Mouse (Mus musculus) liver, embryonic 16.5 days (tissue): ENCODE measurements around the gene Zbtb6. TPM values are rescaled to one million over a fixed set of nuclear protein-coding genes. Genes with fewer than 3 reads are reported as not detected.

Experiments used
- ATAC-seq: fragments of 200-750 bp; cut with Nextera tagmentation; 2 replicates; pipeline ENCODE4 v1.8.0; 2017; ENCODE audit warnings: low read depth, mild to moderate bottlenecking, moderate number of reproducible peaks, moderate library complexity
- H3K27ac ChIP-seq: fragments of 300-500 bp; sonication (generic); 2 replicates; pipeline ENCODE4 v1.5.1; 2014; ENCODE audit warnings: mild to moderate bottlenecking, low read length
- H3K27me3 ChIP-seq: fragments of 300-500 bp; sonication (generic); 2 replicates; pipeline ENCODE4 v1.6.1; 2014; ENCODE audit warnings: low read depth, low read length, mixed read lengths; ENCODE audit not compliant: control insufficient read depth, insufficient read depth
- H3K36me3 ChIP-seq: fragments of 300-500 bp; sonication (generic); 2 replicates; pipeline ENCODE4 v1.6.1; 2014; ENCODE audit warnings: mild to moderate bottlenecking; ENCODE audit not compliant: control insufficient read depth, insufficient read depth
- H3K4me1 ChIP-seq: fragments of 300-500 bp; sonication (generic); 2 replicates; pipeline ENCODE4 v1.6.1; 2014; ENCODE audit warnings: low read depth, low read length, mixed read lengths; ENCODE audit not compliant: control insufficient read depth
- H3K4me2 ChIP-seq: fragments of 300-500 bp; sonication (generic); 2 replicates; pipeline ENCODE4 v1.6.1; 2014; ENCODE audit warnings: low read depth, low read length, mixed read lengths
- H3K4me3 ChIP-seq: fragments of 300-500 bp; sonication (generic); 2 replicates; pipeline ENCODE4 v1.5.1; 2014; ENCODE audit warnings: low read depth, mild to moderate bottlenecking, low read length
- H3K9ac ChIP-seq: fragments of 300-500 bp; sonication (generic); 2 replicates; pipeline ENCODE4 v1.6.1; 2014; ENCODE audit warnings: low read depth, low read length
- H3K9me3 ChIP-seq: fragments of 300-500 bp; sonication (generic); replicated peaks from 2 replicates; pipeline ENCODE4 v1.6.1; 2016; ENCODE audit warnings: low read length; ENCODE audit not compliant: control insufficient read depth
- WGBS: fragments of 180-500 bp; shearing (Covaris S2); extraction: QIAGEN DNeasy Blood & Tissue Kit; methylation state at CpG from one replicate; pipeline ENCODE4 v1.1.7; 2014; ENCODE audit not compliant: insufficient replicate concordance; 5-methylcytosine and 5-hydroxymethylcytosine counted together
- polyA plus RNA-seq: library from polyadenylated mRNA; unstranded; fragments of >200 nt; fragmentation: Nextera tagmentation; extraction: Ambion mirVana; gene quantifications from 2 replicates; pipeline ENCODE4 v1.2.1, GENCODE M21; 2015

Zbtb6 gene
- polyA plus RNA-seq = 2.9 and 3.1 TPM in 2 replicates

DNA sequence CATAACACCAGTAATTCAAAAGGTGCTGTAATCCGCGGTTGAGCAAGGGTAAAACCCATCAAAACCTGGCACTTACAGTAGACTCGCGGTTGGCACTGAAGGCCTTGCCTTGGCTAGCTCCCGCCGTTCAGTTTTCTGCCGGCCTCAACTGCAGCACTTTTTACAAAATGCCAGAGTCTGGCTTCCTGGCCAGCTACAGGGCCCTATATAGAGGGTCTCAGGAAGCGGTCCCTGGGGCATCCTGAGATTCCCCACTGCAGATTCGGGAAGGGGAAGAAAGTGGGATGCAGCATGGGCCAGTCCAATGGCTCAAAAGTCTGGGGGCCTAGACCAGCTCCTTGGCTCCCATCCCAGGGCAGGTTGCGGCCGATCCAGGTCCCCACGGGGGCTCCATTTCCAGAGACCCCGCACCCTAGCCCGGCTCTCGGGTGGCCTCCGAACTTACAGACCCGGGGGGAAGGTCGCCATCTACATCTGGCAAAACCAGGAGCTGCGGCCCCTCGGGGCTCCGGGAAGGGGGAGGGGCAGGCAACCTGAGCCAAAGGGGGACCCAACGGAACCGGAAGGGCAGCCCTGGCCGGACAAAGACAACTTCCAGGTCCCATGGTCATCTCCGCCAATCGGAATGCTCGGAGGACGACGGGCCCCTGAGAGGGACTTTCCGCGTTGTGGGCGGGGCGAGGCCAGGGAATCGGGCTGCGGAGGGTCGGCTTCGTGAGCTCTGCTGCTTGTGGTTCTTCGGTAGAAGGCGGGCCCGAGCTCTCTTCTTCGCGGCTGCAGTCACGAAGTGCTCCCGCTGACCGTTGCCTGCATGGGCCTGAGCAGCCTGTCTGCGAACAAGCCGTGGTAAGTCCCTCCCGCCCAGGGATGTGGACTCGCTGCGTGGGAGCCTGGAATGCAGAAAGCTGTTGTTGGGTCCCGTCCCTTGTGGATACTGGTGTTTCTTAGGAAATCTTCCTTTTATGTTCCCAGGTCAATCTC lies at the start of gene Zbtb6, which contains the start of the genes Zbtb26 and Rabgap1:
TSS of gene Zbtb6 (minus strand) at position 561 of the 981 bp plus-strand sequence.
TSS of gene Zbtb26 (minus strand) at position 525 of the 981 bp plus-strand sequence.
TSS of gene Rabgap1 (plus strand) at position 669 of the 981 bp plus-strand sequence.
- ATAC-seq = peak; percentile 99
- no peaks in the 10 kb centered on the region for H3K36me3 ChIP-seq

DNA sequence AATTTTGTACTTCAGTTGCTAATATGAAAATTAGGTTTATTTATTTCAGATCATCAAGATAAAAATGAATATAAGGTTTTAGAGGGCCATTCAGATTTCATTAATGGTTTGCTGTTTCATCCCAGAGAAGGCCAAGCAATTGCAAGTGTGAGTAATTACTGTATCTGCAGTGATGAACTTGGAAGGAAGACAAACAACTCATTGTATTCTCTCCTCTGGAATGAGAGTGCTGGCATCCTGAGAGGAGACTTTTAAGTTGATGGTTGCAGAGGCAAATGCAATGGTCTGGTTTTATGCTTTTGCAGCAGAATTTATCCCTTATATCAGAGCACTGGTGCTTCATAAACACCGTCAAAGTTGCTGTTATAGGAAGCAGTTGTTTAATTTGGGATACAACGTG lies 46.0 kb upstream of the Zbtb6 start:
- WGBS = 85% methylated on average over 2 of the region's 2 CpGs
- H3K27me3 ChIP-seq = no peaks in the 10 kb centered on the region
- peaks cover 6% of the 10 kb centered on the region for H3K4me1 ChIP-seq
- no peak overlapping the region for H3K9ac ChIP-seq
- no peaks in the 10 kb centered on the region; the same call in 1 of the 2 replicates for H3K36me3 ChIP-seq
- H3K9me3 ChIP-seq = no peaks in the 10 kb centered on the region
- H3K4me2 ChIP-seq = no peak overlapping the region
- H3K27ac ChIP-seq = no peak overlapping the region
- no peak overlapping the region for H3K4me3 ChIP-seq
- no peak for ATAC-seq

More for the DNA sequence above, at the start of gene Zbtb6, which contains the start of the genes Zbtb26 and Rabgap1:
- Histone ChIP-seq H3K9ac (peak within 1 kb of the TSS; percentile 87), H3K9me3 (no peaks in the 10 kb centered on the region), H3K27ac (peak within 1 kb of the TSS; percentile 87), H3K4me3 (peak within 1 kb of the TSS; percentile 87), H3K27me3 (no peaks in the 10 kb centered on the region), H3K4me1 (peaks cover 12% of the 10 kb centered on the region), H3K4me2 (peak within 1 kb of the TSS; percentile 80)
- under 1% methylated on average over 51 of the region's 51 CpGs for WGBS

DNA sequence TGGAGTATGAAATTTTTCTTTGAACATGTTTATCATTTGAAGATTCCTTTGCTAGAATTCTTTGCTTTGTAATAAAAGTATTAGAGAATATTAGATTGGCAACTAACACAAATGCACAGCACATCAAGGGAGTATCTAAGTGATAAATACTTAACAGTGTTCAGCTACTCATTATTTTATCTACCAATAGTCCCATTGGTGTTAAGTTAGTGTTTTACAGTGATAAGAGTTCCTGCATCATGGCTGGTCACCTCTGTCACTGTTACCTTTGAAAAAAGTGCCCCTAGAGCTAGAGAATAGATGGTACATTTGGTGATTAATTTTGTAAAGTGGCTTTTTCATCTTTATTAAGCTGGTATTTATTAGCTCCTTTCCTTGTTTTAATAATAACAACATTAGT lies 43.4 kb upstream of the Zbtb6 start:
- H3K27ac ChIP-seq = no peak overlapping the region

DNA sequence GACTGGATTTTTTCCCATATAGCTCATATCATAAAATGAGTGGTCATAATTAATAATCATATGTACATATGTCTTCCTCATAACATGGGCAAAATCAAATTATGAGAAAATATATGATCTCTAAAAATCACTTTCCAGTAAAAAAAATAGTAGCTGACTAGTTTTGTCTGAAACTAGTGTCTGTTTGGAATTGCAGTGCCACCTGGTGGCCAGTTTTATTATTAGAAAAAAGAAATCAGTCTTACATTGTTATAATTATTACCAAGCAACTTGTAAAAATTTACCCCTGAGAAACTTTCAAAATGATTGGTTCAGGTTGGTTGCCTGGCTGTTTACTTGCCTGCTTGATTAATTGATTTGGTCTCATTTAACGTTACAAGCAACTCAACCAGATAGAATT lies 42.4 kb upstream of the Zbtb6 start:
- ATAC-seq = no peak
- H3K4me1 ChIP-seq = peaks cover 6% of the 10 kb centered on the region
- no peaks in the 10 kb centered on the region; the same call in 1 of the 2 replicates for H3K36me3 ChIP-seq

More for the DNA sequence above, 43.4 kb upstream of the Zbtb6 start:
- Histone ChIP-seq H3K4me3 (no peak overlapping the region), H3K27me3 (no peaks in the 10 kb centered on the region), H3K4me2 (no peak overlapping the region), H3K9ac (no peak overlapping the region), H3K4me1 (peaks cover 6% of the 10 kb centered on the region), H3K9me3 (no peaks in the 10 kb centered on the region), H3K36me3 (no peaks in the 10 kb centered on the region; the same call in 1 of the 2 replicates)
- peak; percentile 82 for ATAC-seq

DNA sequence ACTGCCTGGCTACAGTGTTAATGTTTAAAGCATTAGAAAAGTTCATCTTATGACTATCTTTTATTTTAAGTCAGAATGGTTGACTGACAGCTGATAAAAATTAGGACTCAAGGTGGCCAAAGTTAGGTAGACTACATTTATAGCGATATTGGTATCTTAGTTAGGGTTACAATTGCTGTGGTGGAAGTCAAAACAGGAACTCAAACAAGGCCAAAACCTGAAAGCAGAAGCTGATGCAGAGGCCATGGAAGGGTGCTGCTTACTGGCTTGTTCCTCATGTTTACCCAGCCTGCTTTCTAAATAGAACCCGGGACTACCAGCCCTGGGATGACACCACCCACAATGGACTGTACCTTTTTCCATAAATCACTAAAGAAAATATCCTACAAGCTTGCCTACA lies 41.2 kb upstream of the Zbtb6 start:
- H3K9me3 ChIP-seq = no peaks in the 10 kb centered on the region
- 49% methylated on average over 2 of the region's 2 CpGs for WGBS
- peaks cover 6% of the 10 kb centered on the region for H3K4me1 ChIP-seq
- H3K27ac ChIP-seq = no peak overlapping the region
- H3K27me3 ChIP-seq = no peaks in the 10 kb centered on the region
- H3K9ac ChIP-seq = no peak overlapping the region
- no peak for ATAC-seq
- no peak overlapping the region for H3K4me2 ChIP-seq
- no peaks in the 10 kb centered on the region; the same call in 1 of the 2 replicates for H3K36me3 ChIP-seq
- H3K4me3 ChIP-seq = no peak overlapping the region

More for the DNA sequence above, 42.4 kb upstream of the Zbtb6 start:
- H3K4me3 ChIP-seq = no peak overlapping the region
- no peaks in the 10 kb centered on the region for H3K9me3 ChIP-seq
- H3K27me3 ChIP-seq = no peaks in the 10 kb centered on the region
- no peak overlapping the region for H3K9ac ChIP-seq
- 78% methylated on average over 1 of the region's 1 CpGs for WGBS
- H3K27ac ChIP-seq = no peak overlapping the region
- H3K4me2 ChIP-seq = no peak overlapping the region

DNA sequence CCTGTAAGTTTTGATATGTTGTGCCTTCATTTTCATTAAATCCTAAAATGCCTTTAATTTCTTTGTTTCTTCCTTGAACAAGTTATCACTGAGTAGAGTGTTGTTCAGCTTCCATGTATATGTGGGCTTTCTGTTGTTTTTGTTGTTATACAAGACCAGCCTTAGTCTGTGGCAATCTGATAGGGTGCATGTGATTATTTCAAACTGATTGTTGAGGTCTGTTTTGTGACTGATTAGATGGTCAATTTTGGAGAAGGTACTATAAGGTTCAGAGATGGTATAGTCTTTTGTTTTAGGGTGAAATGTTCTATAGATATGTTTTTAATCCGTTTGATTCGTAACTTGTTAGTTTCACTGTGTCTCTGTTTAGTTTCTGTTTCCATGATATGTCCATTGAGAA lies 37.1 kb upstream of the Zbtb6 start:
- Histone ChIP-seq H3K27me3 (no peaks in the 10 kb centered on the region), H3K36me3 (peaks cover 6% of the 10 kb centered on the region; the same call in 1 of the 2 replicates), H3K9me3 (no peaks in the 10 kb centered on the region), H3K9ac (no peak overlapping the region), H3K4me2 (0 out of 2 replicates have a peak overlapping the region, but pooled peaks have one; percentile 22), H3K4me1 (no peaks in the 10 kb centered on the region), H3K4me3 (no peak overlapping the region), H3K27ac (no peak overlapping the region)
- 51% methylated on average over 2 of the region's 2 CpGs for WGBS
- ATAC-seq = peak; percentile 59

DNA sequence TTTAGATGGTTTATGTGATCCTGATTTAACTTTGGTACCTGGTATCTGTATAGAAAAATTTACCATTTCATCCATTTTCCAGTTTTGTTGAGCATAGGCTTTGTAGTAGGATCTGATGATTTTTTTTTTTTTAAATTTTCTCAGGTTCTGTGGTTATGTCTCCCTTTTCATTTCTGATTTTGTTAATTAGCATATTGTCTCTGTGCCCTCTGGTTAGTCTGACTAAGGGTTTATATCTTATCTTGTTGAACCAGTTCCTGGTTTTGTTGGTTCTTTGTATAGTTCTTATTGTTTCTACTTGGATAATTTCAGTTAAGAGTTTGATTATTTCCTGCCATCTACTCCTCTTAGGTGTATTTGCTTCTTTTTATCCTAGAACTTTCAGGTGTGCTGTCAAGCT lies 36.6 kb upstream of the Zbtb6 start:
- ATAC-seq = no peak
- no peak overlapping the region for H3K9ac ChIP-seq

DNA sequence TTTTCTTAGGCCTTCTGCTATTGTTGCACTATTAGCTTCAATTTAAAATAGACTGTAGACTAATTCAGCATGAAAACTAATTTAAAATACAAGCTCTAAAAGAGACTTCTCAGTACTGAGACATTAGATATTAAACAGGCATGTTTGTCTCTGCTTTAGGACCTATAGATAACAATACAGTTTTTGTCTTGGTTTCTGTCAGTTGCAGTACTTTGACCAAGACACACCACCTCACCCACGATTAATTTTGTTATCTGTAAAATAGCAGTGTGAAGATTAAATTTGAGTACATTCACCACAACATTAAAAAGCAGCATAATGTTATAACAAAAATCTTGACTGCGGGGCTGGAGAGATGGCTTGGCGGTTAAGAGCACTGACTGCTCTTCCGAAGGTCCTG lies 23.3 kb upstream of the Zbtb6 start:
- 62% methylated on average over 4 of the region's 4 CpGs for WGBS
- peaks cover 7% of the 10 kb centered on the region for H3K36me3 ChIP-seq
- H3K9me3 ChIP-seq = no peaks in the 10 kb centered on the region
- ATAC-seq = no peak
- H3K27me3 ChIP-seq = no peaks in the 10 kb centered on the region
- H3K4me3 ChIP-seq = no peak overlapping the region
- H3K9ac ChIP-seq = no peak overlapping the region
- H3K4me1 ChIP-seq = no peaks in the 10 kb centered on the region
- no peak overlapping the region for H3K27ac ChIP-seq
- H3K4me2 ChIP-seq = no peak overlapping the region

More for the DNA sequence above, 36.6 kb upstream of the Zbtb6 start:
- Histone ChIP-seq H3K27me3 (no peaks in the 10 kb centered on the region), H3K4me1 (no peaks in the 10 kb centered on the region), H3K9me3 (no peaks in the 10 kb centered on the region), H3K4me3 (no peak overlapping the region), H3K27ac (no peak overlapping the region), H3K4me2 (no peak overlapping the region), H3K36me3 (peaks cover 6% of the 10 kb centered on the region; the same call in 1 of the 2 replicates)

DNA sequence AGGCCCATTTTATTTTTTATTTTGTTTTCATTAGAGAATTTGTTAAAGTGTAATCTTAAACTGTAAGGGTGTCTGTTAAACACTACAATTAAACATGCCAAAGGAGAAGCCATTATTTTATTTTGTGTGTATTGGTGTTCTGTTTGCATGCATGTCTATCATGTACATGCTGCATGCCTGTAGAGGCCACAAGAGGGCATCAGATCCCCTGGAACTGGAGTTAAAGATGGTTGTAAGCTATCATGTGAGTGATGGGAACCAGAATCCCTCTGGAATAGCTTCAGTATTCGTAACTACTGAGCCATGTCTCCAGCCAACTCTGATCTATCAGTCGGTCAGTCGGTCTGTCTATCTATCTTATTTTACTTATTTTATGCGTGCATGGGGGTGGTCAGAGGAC lies 17.7 kb upstream of the Zbtb6 start:
- no peak overlapping the region for H3K4me3 ChIP-seq
- H3K9ac ChIP-seq = no peak overlapping the region
- no peak overlapping the region for H3K4me2 ChIP-seq
- no peaks in the 10 kb centered on the region for H3K9me3 ChIP-seq
- no peak for ATAC-seq
- no peaks in the 10 kb centered on the region for H3K27me3 ChIP-seq
- no peaks in the 10 kb centered on the region for H3K36me3 ChIP-seq
- no peaks in the 10 kb centered on the region for H3K4me1 ChIP-seq
- H3K27ac ChIP-seq = no peak overlapping the region
- WGBS = 88% methylated on average over 4 of the region's 4 CpGs
